Mouse (Mus musculus): ENCODE results near the gene Styx.

The Styx gene

GRCm38 (mm10) chr14:45469446-45469845 lies 118.6 kb downstream of the Styx start:
- no peak for DNase-seq (ENCODE audit: low spot score)

Data from ovary, postnatal 10 days (tissue).